Mouse (Mus musculus): ENCODE measurements around the gene Olfr68.
"Not testable (repeated sequence)": the region's sequence is repeated elsewhere in the genome, so short reads cannot be mapped to it uniquely, and the experiment has no call there.

Gene Olfr68

GRCm38 (mm10) chr7:103771494-103771893, 8.0 kb downstream of the Olfr68 start, which contains the start of gene Olfr69:
Gene Olfr69 (minus strand): TSS chr7:103771594.
- intact Hi-C loops (cut with DNase I): no loop called here

GRCm38 (mm10) chr7:103767687-103768086, 11.8 kb downstream of the Olfr68 start:
- intact Hi-C loops (cut with DNase I): not testable (repeated sequence)

GRCm38 (mm10) chr7:103762212-103762611, 17.3 kb downstream of the Olfr68 start:
- intact Hi-C loops (cut with DNase I): not testable (repeated sequence)

- intact Hi-C loops (cut with DNase I): no loop called here
These were observed 22.3 kb downstream of the Olfr68 start, which contains the start of gene Olfr630 for GRCm38 (mm10) chr7:103757233-103757632. Gene Olfr630 (minus strand): TSS chr7:103757333.

- intact Hi-C loops (cut with DNase I): no loop called here
These were observed 34.7 kb downstream of the Olfr68 start, which contains the start of gene Olfr629 for GRCm38 (mm10) chr7:103744843-103745242. Gene Olfr629 (minus strand): TSS chr7:103744943.

- intact Hi-C loops (cut with DNase I): no loop called here
These were observed 49.4 kb downstream of the Olfr68 start, which contains the start of gene Olfr628 for GRCm38 (mm10) chr7:103730074-103730473. Gene Olfr628 (plus strand): TSS chr7:103730374.

Measured in adrenal gland (tissue).